Mouse (Mus musculus) lung, adult 2 months (tissue): ENCODE data around the gene Vamp3. TPM values are rescaled to one million over a fixed set of nuclear protein-coding genes. Genes with fewer than 3 reads are reported as not detected.

Experiments used
- DNase-seq: peaks from one replicate; pipeline ENCODE4 v3.0.0; 2022
- H3K4me1 ChIP-seq: fragments of 200-500 bp; 2 replicates; pipeline ENCODE4 v1.6.1; 2011; ENCODE audit warnings: low read length; ENCODE audit not compliant: control insufficient read depth, insufficient read depth
- H3K4me3 ChIP-seq: fragments of 200-500 bp; replicated peaks from 2 replicates; pipeline ENCODE3; 2011; ENCODE audit warnings: low read depth, mild to moderate bottlenecking, control low read depth, low read length; ENCODE audit errors: extremely low read depth
- CTCF ChIP-seq: fragments of 200-500 bp; IDR thresholded peaks from 2 replicates; pipeline ENCODE4 v1.5.1; 2011; ENCODE audit warnings: mild to moderate bottlenecking, low read length, control low read depth; ENCODE audit not compliant: insufficient read depth
- POLR2A ChIP-seq: fragments of 200-500 bp; IDR thresholded peaks from 2 replicates; pipeline ENCODE4 v1.6.1; 2011; ENCODE audit warnings: low read depth, mild to moderate bottlenecking, control low read depth, low read length, borderline replicate concordance; ENCODE audit errors: extremely low read depth
- WGBS: fragments of 180-500 bp; shearing (Covaris S2); methylation state at CpG from one replicate; pipeline ENCODE4 v1.1.7; 2018; 5-methylcytosine and 5-hydroxymethylcytosine counted together
- polyA plus RNA-seq: library from polyadenylated mRNA; depleted of rRNA; stranded (reverse); fragments of >200 nt; gene quantifications from 2 replicates; pipeline ENCODE4 v1.2.3, GENCODE M21; 2012

Gene Vamp3
- polyA plus RNA-seq, 1 experiment, result 70.5 TPM

DNA sequence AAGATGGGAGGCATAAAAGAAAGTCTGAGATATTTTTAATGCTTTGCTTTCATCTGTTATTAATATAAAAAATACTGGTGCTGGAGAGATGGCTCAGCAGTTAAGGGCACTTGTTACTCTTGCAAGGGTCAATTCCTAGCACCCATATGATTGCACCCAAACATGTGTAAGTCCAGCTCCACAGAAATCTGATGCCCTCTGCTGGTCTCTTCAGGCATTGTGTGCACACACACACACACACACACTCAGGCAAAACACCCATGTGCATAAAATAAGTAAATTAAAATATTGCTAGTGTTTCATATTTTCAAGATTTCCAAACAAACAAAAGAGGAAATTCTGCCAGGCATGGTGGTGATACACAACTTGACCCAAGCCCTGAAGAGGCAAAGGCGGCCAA lies 29.6 kb upstream of the Vamp3 start:
- TF ChIP-seq CTCF, result no peak
- TF ChIP-seq POLR2A, result no peak
- WGBS, result 100% methylated on average over 1 of the region's 1 CpGs
- Histone ChIP-seq H3K4me3 (no peak overlapping the region), H3K4me1 (no peaks in the 10 kb centered on the region)
- DNase-seq, result no peak

DNA sequence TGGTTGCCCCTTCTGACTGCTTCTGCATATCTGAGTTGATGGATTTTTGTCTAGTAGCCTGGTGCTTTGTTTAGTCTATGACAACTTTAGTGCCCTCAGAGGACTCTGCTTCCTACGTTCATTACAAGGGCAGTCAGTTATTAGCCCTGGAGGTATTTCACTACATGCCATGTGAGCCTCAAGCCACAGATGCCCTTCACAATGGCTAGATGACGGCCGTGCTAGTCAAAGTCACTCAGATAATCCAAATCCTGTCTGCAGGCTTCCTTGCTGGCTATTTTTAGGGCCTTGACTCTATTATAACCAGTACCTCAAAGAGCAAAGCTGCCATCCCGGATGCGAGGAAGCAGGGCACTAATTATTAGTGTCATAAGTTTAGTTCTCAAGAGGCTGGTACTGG lies 25.3 kb upstream of the Vamp3 start:
- no peak for DNase-seq
- H3K4me1 ChIP-seq, result no peaks in the 10 kb centered on the region
- 77% methylated on average over 5 of the region's 5 CpGs for WGBS
- no peak overlapping the region for H3K4me3 ChIP-seq
- TF ChIP-seq CTCF (no peak), POLR2A (no peak)

DNA sequence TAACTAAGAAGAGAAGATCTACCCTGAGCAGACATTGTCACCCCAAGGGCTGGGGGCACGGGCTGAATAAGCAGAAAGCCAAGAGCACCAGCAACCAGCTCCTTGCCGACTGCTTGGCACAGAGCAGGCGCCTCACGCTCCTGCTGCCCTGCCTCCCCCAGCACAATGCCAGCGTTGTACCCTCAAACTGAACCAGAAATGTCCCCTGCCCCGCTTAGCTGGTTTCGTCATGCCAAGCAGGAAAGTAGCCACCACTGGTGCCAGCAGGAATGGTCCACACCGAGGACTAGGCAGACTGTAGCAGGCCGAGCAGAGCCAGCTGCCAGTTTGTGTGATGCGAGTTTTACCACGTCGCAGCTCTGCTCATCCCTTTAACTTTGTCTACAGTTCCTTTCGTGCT lies 24.2 kb upstream of the Vamp3 start:
- DNase-seq, result no peak
- no peak overlapping the region for H3K4me3 ChIP-seq
- no peak for TF ChIP-seq POLR2A
- WGBS, result 89% methylated on average over 13 of the region's 13 CpGs
- no peaks in the 10 kb centered on the region for H3K4me1 ChIP-seq

DNA sequence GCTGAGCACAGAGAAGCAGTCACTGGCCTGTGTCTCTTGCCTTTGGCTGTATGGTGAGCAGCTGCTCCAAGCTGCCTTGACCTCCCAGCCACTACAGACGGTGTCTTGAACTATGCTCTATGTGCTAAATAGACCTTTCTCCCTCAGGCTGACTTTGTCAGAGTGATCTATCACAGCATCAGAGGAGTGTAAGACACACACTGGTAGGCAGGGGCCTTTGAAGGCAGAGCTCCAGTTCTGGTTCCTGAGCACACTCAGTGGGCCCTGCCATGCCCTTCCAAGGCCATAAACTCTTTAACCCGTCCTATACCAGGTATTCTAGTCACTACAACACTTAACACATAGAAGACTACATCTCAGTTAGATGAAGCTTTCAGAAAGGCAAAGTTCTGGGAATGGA lies 23.6 kb upstream of the Vamp3 start:
- 82% methylated on average over 2 of the region's 2 CpGs for WGBS
- Histone ChIP-seq H3K4me3 (no peak overlapping the region), H3K4me1 (no peaks in the 10 kb centered on the region)
- TF ChIP-seq POLR2A (no peak), CTCF (no peak)
- no peak for DNase-seq

DNA sequence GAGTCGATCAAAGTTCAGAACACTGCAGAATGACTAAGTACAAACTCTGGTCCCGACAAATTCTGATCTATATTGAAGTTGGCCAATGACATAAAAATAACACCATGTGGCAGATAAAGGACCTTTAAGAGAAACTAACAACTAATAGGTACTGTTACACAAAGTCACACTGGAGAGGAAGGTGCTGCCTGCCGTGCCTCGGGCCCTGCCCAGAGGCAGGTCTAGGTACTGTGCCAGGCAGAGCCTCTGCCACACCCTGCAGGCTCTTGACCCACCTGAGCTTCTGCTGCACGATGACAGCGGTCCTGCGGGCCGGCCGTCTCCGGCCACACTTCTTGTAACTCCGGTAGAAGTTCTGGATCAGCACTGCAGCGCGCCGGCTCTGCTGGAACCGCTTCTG lies 17.1 kb upstream of the Vamp3 start:
- no peaks in the 10 kb centered on the region for H3K4me1 ChIP-seq
- 91% methylated on average over 15 of the region's 15 CpGs for WGBS
- no peak for DNase-seq
- no peak overlapping the region for H3K4me3 ChIP-seq
- TF ChIP-seq CTCF, result no peak
- TF ChIP-seq POLR2A, result no peak

DNA sequence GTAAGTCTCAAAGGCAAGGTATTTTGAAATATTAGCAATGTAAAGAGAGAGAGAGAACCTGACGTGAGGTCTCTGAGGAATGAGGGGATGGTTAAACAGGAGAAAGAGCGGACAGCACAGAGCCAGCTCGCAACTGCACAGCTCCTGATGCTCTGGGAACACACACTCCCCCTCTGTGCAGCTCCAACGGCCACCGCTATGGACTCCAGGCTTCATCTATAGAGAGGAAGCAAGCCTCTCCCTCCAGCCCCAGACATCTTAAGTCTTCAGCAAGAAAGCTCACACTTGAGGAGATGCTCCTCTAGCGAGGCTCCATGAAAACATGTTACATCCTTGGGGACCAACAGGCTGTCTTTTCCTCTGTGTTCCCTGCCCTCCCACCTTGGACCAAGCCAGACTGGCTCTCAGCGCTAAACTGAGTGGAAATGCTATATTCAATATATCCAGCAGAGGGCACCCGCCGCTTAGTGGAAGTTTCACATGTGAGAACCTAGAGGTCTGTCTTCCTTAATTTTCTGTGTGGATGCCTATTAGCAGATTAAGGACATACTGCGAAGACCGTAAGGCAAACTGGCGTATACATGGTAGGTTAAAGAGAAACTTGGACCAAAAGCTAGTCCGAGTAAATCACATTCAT lies 15.5 kb upstream of the Vamp3 start:
- peak; percentile 69 for DNase-seq
- TF ChIP-seq POLR2A (no peak), CTCF (peak; percentile 48)
- WGBS, result 48% methylated on average over 13 of the region's 13 CpGs

DNA sequence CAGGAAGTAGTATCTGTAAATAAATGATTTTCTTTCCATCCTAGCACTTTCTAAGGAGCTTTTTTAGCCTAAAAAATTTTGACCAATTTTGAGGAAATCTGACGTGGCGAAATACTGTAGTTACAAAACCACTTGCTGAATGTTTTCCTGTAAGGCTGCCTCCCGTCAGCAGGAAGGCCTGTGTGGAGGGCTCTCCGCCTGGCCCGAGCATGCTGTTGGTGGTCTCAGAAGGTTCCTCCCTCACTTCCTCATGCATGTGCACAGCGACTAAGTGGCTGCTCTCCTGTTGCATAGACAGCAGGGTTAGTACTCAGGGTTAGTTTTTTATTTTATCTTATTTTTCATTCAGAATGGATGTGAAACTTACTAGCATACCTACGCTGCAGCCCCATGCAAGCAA lies 13.2 kb upstream of the Vamp3 start:
- no peak overlapping the region for H3K4me3 ChIP-seq
- 56% methylated on average over 7 of the region's 7 CpGs for WGBS
- DNase-seq, result no peak
- no peaks in the 10 kb centered on the region for H3K4me1 ChIP-seq
- no peak for TF ChIP-seq POLR2A
- TF ChIP-seq CTCF, result no peak

More for the DNA sequence above, 15.5 kb upstream of the Vamp3 start:
- Histone ChIP-seq H3K4me3 (no peak overlapping the region), H3K4me1 (no peaks in the 10 kb centered on the region)

DNA sequence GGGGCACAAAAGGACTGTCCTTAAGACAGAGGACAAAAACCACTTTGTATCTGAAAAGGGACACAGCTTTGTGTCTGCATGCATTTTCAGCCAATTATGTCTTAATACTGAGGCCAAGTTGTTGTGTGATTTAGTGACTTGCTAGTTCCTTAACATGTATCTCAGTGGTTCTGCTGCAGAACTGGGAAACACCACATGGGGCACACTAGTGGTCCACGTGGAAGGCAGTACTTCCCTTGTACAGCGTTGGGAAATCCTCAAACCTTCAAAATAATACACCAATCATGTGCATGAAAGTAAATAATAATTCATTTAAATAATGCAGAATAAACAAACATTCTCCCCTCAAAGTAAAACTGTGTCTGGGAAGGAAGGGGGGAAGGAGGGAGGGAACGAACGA lies 11.0 kb upstream of the Vamp3 start:
- no peak overlapping the region for H3K4me3 ChIP-seq
- TF ChIP-seq CTCF (no peak), POLR2A (no peak)
- WGBS, result 45% methylated on average over 4 of the region's 4 CpGs
- no peak for DNase-seq
- no peaks in the 10 kb centered on the region for H3K4me1 ChIP-seq

DNA sequence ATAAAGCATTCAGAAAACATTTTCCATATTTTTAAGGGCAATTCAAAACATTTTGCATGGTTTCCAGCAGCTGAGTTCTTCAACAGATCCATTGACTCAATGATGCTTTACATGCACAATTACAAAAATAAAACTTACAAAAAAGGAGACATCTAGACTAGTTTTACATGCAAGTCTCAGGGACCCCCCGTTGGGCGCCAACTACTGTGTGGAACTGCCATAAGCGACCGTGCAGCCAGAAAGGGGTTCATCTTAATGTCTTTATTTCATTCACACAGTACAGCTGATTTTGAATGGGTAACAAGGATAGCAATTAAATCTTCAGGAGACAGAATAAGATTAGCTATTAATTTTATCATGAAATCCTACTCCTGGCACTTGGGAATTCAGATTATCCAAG lies 1.8 kb upstream of the Vamp3 start:
- 95% methylated on average over 4 of the region's 4 CpGs for WGBS
- Histone ChIP-seq H3K4me3 (no peak overlapping the region), H3K4me1 (peaks cover 13% of the 10 kb centered on the region)
- DNase-seq, result no peak
- TF ChIP-seq POLR2A (no peak), CTCF (no peak)

DNA sequence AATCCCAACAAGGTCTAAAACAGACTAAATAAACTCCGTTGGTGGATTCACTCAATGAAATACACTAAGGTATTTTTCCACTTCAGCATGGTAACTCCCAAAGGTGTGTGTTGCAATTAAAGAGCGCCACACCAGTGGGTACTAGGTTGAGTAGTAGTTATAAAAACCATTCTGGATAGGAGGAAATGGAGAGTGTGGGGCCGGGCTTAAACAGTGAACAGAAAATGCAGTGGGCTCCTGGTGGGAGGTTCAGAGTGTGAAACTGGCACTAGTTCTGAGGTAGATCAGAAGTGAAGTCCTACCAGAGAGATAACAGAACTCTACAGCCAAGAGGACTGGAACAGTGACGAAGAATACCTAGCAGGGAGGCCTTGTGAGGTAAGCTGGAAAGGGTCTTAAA lies 871 bp upstream of the Vamp3 start:
- WGBS, result 74% methylated on average over 4 of the region's 4 CpGs
- H3K4me3 ChIP-seq, result no peak overlapping the region

More for the DNA sequence above, 871 bp upstream of the Vamp3 start:
- TF ChIP-seq CTCF (no peak), POLR2A (no peak)
- DNase-seq, result no peak
- peaks cover 13% of the 10 kb centered on the region for H3K4me1 ChIP-seq
